Mouse (Mus musculus) MEL (cell line): ENCODE results near the gene Prss38. TPM values are rescaled to one million over a fixed set of nuclear protein-coding genes. Genes with fewer than 3 reads are reported as not detected.
A peak's percentile ranks its signal among the peaks of the same experiment; 100 is the strongest.

Experiments used
- DNase-seq: peaks from one replicate; pipeline ENCODE4 v3.0.0; 2011; ENCODE audit warnings: low read depth, low spot score
- H3K27ac ChIP-seq: 2 replicates; pipeline ENCODE4 v1.5.1; 2012; ENCODE audit warnings: low read depth, mild to moderate bottlenecking, control low read depth, low read length, moderate library complexity; ENCODE audit not compliant: control insufficient read depth
- H3K27me3 ChIP-seq, 2 experiments: fragments of 150-350 bp in 1 of 2; sonication (generic) in 1 of 2; 2 replicates each; pipeline ENCODE4 v1.6.1; 2012; ENCODE audit warnings: low read length in 2 of 2, mild to moderate bottlenecking in 2 of 2, improper control_type of control experiment in 1 of 2, moderate library complexity in 1 of 2; ENCODE audit not compliant: insufficient read depth in 2 of 2, control insufficient read depth in 1 of 2
- H3K36me3 ChIP-seq, 2 experiments: 2 replicates each; pipeline ENCODE4 v1.6.1; 2012 to 2014; ENCODE audit warnings: low read length in 2 of 2, improper control_type of control experiment in 1 of 2, inconsistent platforms in 1 of 2, mild to moderate bottlenecking in 1 of 2; ENCODE audit not compliant: insufficient read depth in 2 of 2, control insufficient read depth in 1 of 2
- H3K4me1 ChIP-seq, 2 experiments: fragments of 150-350 bp in 1 of 2; sonication (generic) in 1 of 2; 2 replicates each; pipeline ENCODE4 v1.6.1; 2012; ENCODE audit warnings: low read length in 2 of 2, improper control_type of control experiment in 1 of 2, mild to moderate bottlenecking in 1 of 2; ENCODE audit not compliant: insufficient read depth in 2 of 2, control insufficient read depth in 1 of 2
- H3K4me3 ChIP-seq, 2 experiments: fragments of 150-350 bp in 1 of 2; sonication (generic) in 1 of 2; 2 replicates each; pipeline ENCODE4 v1.5.1; 2012; ENCODE audit warnings: low read depth in 2 of 2, low read length in 2 of 2, mild to moderate bottlenecking in 2 of 2, moderate library complexity in 2 of 2, control low read depth in 1 of 2, improper control_type of control experiment in 1 of 2; ENCODE audit not compliant: control insufficient read depth in 1 of 2, insufficient read depth in 1 of 2
- H3K79me2 ChIP-seq: 2 replicates; pipeline ENCODE4 v1.6.1; 2012; ENCODE audit warnings: mild to moderate bottlenecking, low read length, moderate library complexity; ENCODE audit not compliant: control insufficient read depth, poor library complexity, insufficient read depth
- H3K9ac ChIP-seq: 2 replicates; pipeline ENCODE4 v1.6.1; 2012; ENCODE audit warnings: low read depth, mild to moderate bottlenecking, control low read depth, low read length, moderate library complexity; ENCODE audit not compliant: control insufficient read depth, poor library complexity, severe bottlenecking
- H3K9me3 ChIP-seq: fragments of 150-350 bp; sonication (generic); replicated peaks from 2 replicates; pipeline ENCODE4 v1.6.1; 2012; ENCODE audit warnings: mild to moderate bottlenecking, low read length, improper control_type of control experiment, moderate library complexity; ENCODE audit not compliant: insufficient read depth
- CTCF ChIP-seq, 3 experiments: IDR thresholded peaks in 2 of 3; conservative IDR thresholded peaks in 1 of 3; 2 replicates each; pipeline ENCODE4 v1.5.1; 2011 to 2012; ENCODE audit warnings: low read length in 3 of 3, low read depth in 2 of 3, mild to moderate bottlenecking in 2 of 3, improper control_type of control experiment in 1 of 3, inconsistent platforms in 1 of 3, mixed read lengths in 1 of 3, moderate library complexity in 1 of 3; ENCODE audit not compliant: control insufficient read depth in 1 of 3, insufficient read depth in 1 of 3, poor library complexity in 1 of 3, severe bottlenecking in 1 of 3
- E2F4 ChIP-seq: IDR thresholded peaks from 2 replicates; pipeline ENCODE4 v1.6.1; 2011; ENCODE audit warnings: low read depth, low read length, improper control_type of control experiment, borderline replicate concordance
- EP300 ChIP-seq, 2 experiments: IDR thresholded peaks; 2 replicates each; pipeline ENCODE4 v1.6.1; 2011; ENCODE audit warnings: improper control_type of control experiment in 2 of 2, low read length in 2 of 2, low read depth in 1 of 2, mild to moderate bottlenecking in 1 of 2
- GABPA ChIP-seq: IDR thresholded peaks from 2 replicates; pipeline ENCODE4 v1.6.1; 2012; ENCODE audit warnings: low read depth, mild to moderate bottlenecking, inconsistent platforms, low read length, improper control_type of control experiment, moderate library complexity
- HCFC1 ChIP-seq: IDR thresholded peaks from 2 replicates; pipeline ENCODE4 v1.6.1; 2012; ENCODE audit warnings: low read depth, mild to moderate bottlenecking, inconsistent platforms, low read length, improper control_type of control experiment, moderate library complexity
- MAZ ChIP-seq: IDR thresholded peaks from 2 replicates; pipeline ENCODE4 v1.6.1; 2012; ENCODE audit warnings: low read depth, mild to moderate bottlenecking, inconsistent platforms, low read length, improper control_type of control experiment
- MEF2A ChIP-seq: IDR thresholded peaks from 2 replicates; pipeline ENCODE4 v1.6.1; 2014; ENCODE audit warnings: low read depth, mild to moderate bottlenecking, inconsistent platforms, low read length, improper control_type of control experiment; ENCODE audit not compliant: poor library complexity, insufficient replicate concordance, severe bottlenecking; ENCODE audit errors: extremely low read depth
- MYB ChIP-seq: IDR thresholded peaks from 2 replicates; pipeline ENCODE4 v1.6.1; 2011; ENCODE audit warnings: mild to moderate bottlenecking, low read depth, low read length, improper control_type of control experiment
- MYC ChIP-seq: IDR thresholded peaks from 2 replicates; pipeline ENCODE4 v1.6.1; 2011; ENCODE audit warnings: low read depth, mild to moderate bottlenecking, low read length, improper control_type of control experiment, moderate library complexity
- NRF1 ChIP-seq: IDR thresholded peaks from 2 replicates; pipeline ENCODE4 v1.6.1; 2014; ENCODE audit warnings: low read depth, mild to moderate bottlenecking, inconsistent platforms, low read length, improper control_type of control experiment, moderate library complexity; ENCODE audit not compliant: poor library complexity, insufficient read depth, severe bottlenecking
- POLR2AphosphoS2 ChIP-seq: IDR thresholded peaks from 2 replicates; pipeline ENCODE4 v1.6.1; 2011; ENCODE audit warnings: low read length, improper control_type of control experiment
- POLR2AphosphoS5 ChIP-seq: IDR thresholded peaks from 2 replicates; pipeline ENCODE4 v1.6.1; 2012; ENCODE audit warnings: low read depth, borderline replicate concordance, mild to moderate bottlenecking, inconsistent platforms, low read length, moderate library complexity, mixed read lengths
- RAD21 ChIP-seq: IDR thresholded peaks from 2 replicates; pipeline ENCODE4 v1.6.1; 2011; ENCODE audit warnings: mild to moderate bottlenecking, low read depth, low read length, improper control_type of control experiment
- TAL1 ChIP-seq: IDR thresholded peaks from 2 replicates; pipeline ENCODE4 v1.6.1; 2012; ENCODE audit warnings: mild to moderate bottlenecking, inconsistent platforms, low read length, moderate library complexity, mixed read lengths
- TCF12 ChIP-seq: IDR thresholded peaks from 2 replicates; pipeline ENCODE4 v1.6.1; 2014; ENCODE audit warnings: low read depth, mild to moderate bottlenecking, inconsistent platforms, low read length, improper control_type of control experiment, moderate library complexity
- UBTF ChIP-seq: IDR thresholded peaks from 2 replicates; pipeline ENCODE4 v1.6.1; 2012; ENCODE audit warnings: low read depth, mild to moderate bottlenecking, inconsistent platforms, low read length, improper control_type of control experiment, moderate library complexity, borderline replicate concordance; ENCODE audit not compliant: insufficient read depth
- USF2 ChIP-seq, 2 experiments: IDR thresholded peaks; 2 replicates each; pipeline ENCODE4 v1.6.1; 2011 to 2012; ENCODE audit warnings: improper control_type of control experiment in 2 of 2, low read length in 2 of 2, borderline replicate concordance in 1 of 2, inconsistent platforms in 1 of 2, low read depth in 1 of 2, mild to moderate bottlenecking in 1 of 2; ENCODE audit not compliant: insufficient read depth in 1 of 2
- ZC3H11A ChIP-seq: IDR thresholded peaks from 2 replicates; pipeline ENCODE4 v1.6.1; 2012; ENCODE audit warnings: low read depth, mild to moderate bottlenecking, inconsistent platforms, low read length, improper control_type of control experiment
- ZKSCAN1 ChIP-seq: IDR thresholded peaks from 2 replicates; pipeline ENCODE4 v1.6.1; 2012; ENCODE audit warnings: low read depth, mild to moderate bottlenecking, inconsistent platforms, low read length, improper control_type of control experiment, moderate library complexity
- polyA plus RNA-seq, 2 experiments: library from polyadenylated mRNA; stranded (reverse) in 1 of 2; unstranded in 1 of 2; fragments of >175 nt in 1 of 2; fragments of >200 nt in 1 of 2; gene quantifications; 2 replicates each; pipeline versions ENCODE4 v1.2.1 to v1.2.4; 2012; ENCODE audit warnings: low replicate concordance in 2 of 2, low read depth in 1 of 2; ENCODE audit not compliant: insufficient read length in 2 of 2, insufficient read depth in 1 of 2, missing spikeins in 1 of 2
- total RNA-seq: library from RNA; depleted of rRNA; stranded (reverse); fragments of 300-350 nt; gene quantifications from 2 replicates; pipeline ENCODE4 v1.2.3, GENCODE M21; 2012; rRNA removed

Gene Prss38
- total RNA-seq, result not detected in 2 replicates
- not detected for polyA plus RNA-seq

DNA sequence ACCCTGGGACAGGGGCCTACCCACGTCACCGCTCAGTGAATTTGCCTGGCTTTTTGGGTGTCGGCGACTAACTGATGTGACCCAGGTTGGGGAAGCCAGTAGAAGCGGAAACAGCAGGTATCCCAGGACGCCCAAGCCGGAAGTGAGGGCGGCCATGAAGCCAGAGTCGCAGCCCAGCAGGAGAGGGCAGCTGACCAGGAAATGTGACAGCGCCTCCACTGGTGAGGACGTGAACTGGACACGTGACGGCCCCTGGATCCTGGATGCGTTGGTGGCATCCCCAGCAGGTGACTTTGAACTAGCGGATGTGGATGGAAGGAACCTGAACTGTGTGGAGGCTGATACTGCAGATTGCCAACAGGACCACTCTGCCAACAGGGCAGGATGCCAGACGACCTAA is at the start of gene Prss38:
Gene Prss38 (minus strand): TSS at position 183 of the 400 bp plus-strand sequence.
- Histone ChIP-seq H3K36me3 (no peaks in the 10 kb centered on the region), H3K9me3 (no peaks in the 10 kb centered on the region), H3K4me3 (no peak within 1 kb of the TSS), H3K79me2 (no peaks in the 10 kb centered on the region), H3K27me3 (peaks cover 10 to 21% of the 10 kb centered on the region in 2 experiments), H3K4me1 (no peaks in the 10 kb centered on the region), H3K9ac (no peak within 1 kb of the TSS), H3K27ac (no peak within 1 kb of the TSS)
- no peak for DNase-seq
- TF ChIP-seq POLR2AphosphoS2, result no peak
- TF ChIP-seq MYC, result no peak
- no peak for TF ChIP-seq NRF1
- TF ChIP-seq CTCF (IDR thresholded peaks at IDR 0.05 in 2 of 3, conservative IDR thresholded peaks at IDR 0.05 in 1 of 3; ENCODE audit: control insufficient read depth in 1 of 3, insufficient read depth in 1 of 3, low read depth in 2 of 3, low read length in 3 of 3, poor library complexity in 1 of 3, severe bottlenecking in 1 of 3), result peak; percentile 20 to 46 (median 25); a peak in 3 of 6 replicates
- no peak for TF ChIP-seq UBTF
- no peak for TF ChIP-seq MEF2A
- TF ChIP-seq E2F4, result no peak

- Histone ChIP-seq H3K4me1 (peaks cover 3 to 4% of the 10 kb centered on the region in 2 experiments; a peak in 2 of 4 replicates), H3K27ac (no peak overlapping the region), H3K27me3 (no peaks in the 10 kb centered on the region), H3K4me3 (no peak overlapping the region), H3K9ac (no peak overlapping the region), H3K9me3 (no peaks in the 10 kb centered on the region), H3K36me3 (peaks cover 0 to 16% of the 10 kb centered on the region in 2 experiments; a peak in 2 of 4 replicates), H3K79me2 (no peaks in the 10 kb centered on the region)
- TF ChIP-seq UBTF (no peak), RAD21 (no peak), TAL1 (no peak), ZC3H11A (no peak), MYB (no peak), HCFC1 (no peak), POLR2AphosphoS5 (no peak), USF2 (IDR thresholded peaks at IDR 0.05; ENCODE audit: borderline replicate concordance in 1 of 2, insufficient read depth in 1 of 2, low read depth in 1 of 2, low read length in 2 of 2) (no peak), ZKSCAN1 (no peak), GABPA (no peak), CTCF (IDR thresholded peaks at IDR 0.05 in 2 of 3, conservative IDR thresholded peaks at IDR 0.05 in 1 of 3; ENCODE audit: control insufficient read depth in 1 of 3, insufficient read depth in 1 of 3, low read depth in 2 of 3, low read length in 3 of 3, poor library complexity in 1 of 3, severe bottlenecking in 1 of 3) (no peak), EP300 (IDR thresholded peaks at IDR 0.05; ENCODE audit: low read depth in 1 of 2, low read length in 2 of 2) (no peak), TCF12 (no peak), MAZ (no peak)
- DNase-seq, result no peak
Measured at GRCm38 (mm10) chr11:59423010-59423588, 47.6 kb upstream of the Prss38 start.
